8 mouse cellular contexts compared by ENCODE assay signal in genomic region chr10:82629586-82630255, GRCm38 (mm10). TPM values are rescaled to one million over a fixed set of nuclear protein-coding genes. Genes with fewer than 3 reads are reported as not detected.
A peak's percentile ranks its signal among the peaks of the same experiment; 100 is the strongest.
DNase-seq lines count a peak whose midpoint lies in the region; ATAC-seq lines count a peak whose summit lies in the region.
"Not testable (repeated sequence)": the region's sequence is repeated elsewhere in the genome, so short reads cannot be mapped to it uniquely, and the experiment has no call there.

TSS of gene Tdg (plus strand) at chr10:82629828.

- peak; percentile 89 for ATAC-seq in inflammation-experienced regulatory T-cells, adult 6 months
- ATAC-seq in megakaryocyte-erythroid progenitor cell, adult 5-6 weeks (replicated peaks; ENCODE audit: low FRiP score, low TSS enrichment, poor library complexity, severe bottlenecking): peak; percentile 96

- intact Hi-C loops in gastrocnemius, postnatal 14 days (cut with DNase I; ENCODE audit: low total_unique reads); left cerebral cortex, postnatal 10 days (cut with DNase I): not testable (repeated sequence)

- peak; percentile 95 to 97 for DNase-seq in adrenal gland, adult (ENCODE audit: inconsistent age in 2 of 2, low spot score in 1 of 2)
- peak; percentile 96 for DNase-seq in embryo, embryonic 10.5 days (ENCODE audit: low spot score)
- DNase-seq in gastrocnemius, postnatal 14 days: peak; percentile 93
- peak; percentile 87 to 96 for DNase-seq in left cerebral cortex, postnatal 10 days (ENCODE audit: extremely low spot score in 1 of 2, low spot score in 2 of 2)
- peak; percentile 90 for DNase-seq in right cerebral cortex, postnatal 25 days
- peak; percentile 90 to 92 for DNase-seq in urinary bladder, postnatal 4 days (ENCODE audit: low spot score in 2 of 2)

RNA-seq across cellular contexts. Expression of gene Tdg, which starts in this region (rescaled TPM):
- 10 to 100 TPM; 16.2 to 18.8 TPM for total RNA-seq in gastrocnemius, postnatal 14 days (2021)
- polyA plus RNA-seq in inflammation-experienced regulatory T-cells, adult 6 months (2017; shearing (Covaris generic)): 10 to 100 TPM; 16.5 to 46.4 (median 17.9) TPM
- total RNA-seq in left cerebral cortex, postnatal 10 days (2021): 10 to 100 TPM; 72.4 to 75.9 TPM
- total RNA-seq in megakaryocyte-erythroid progenitor cell, adult 5-6 weeks (2014; fragmentation: Nextera tagmentation): 60.3 and 71.0 TPM in 2 replicates
- 115 and 121 TPM in 2 replicates for total RNA-seq in megakaryocyte-erythroid progenitor cell, adult 5-6 weeks (2017)

Comparison
In these comparisons a context has a peak if more than half of its experiments do, and no peak if none do; other contexts are left out.
1. Peak in every context shown above with its lines: DNase-seq and ATAC-seq.